Mouse (Mus musculus) A20 (cell line): Measurements from ENCODE around the gene Nyap2.

Experiments used
- DNase-seq: peaks from one replicate; pipeline ENCODE4 v3.0.0-alpha.2; 2011; ENCODE audit warnings: low read depth, low spot score

Nyap2 gene

GRCm38 (mm10) chr1:81076831-81077664 lies at the start of gene Nyap2:
TSS of gene Nyap2 (plus strand) at chr1:81076950.
- no peak for DNase-seq

GRCm38 (mm10) chr1:81042907-81043868 lies 33.6 kb upstream of the Nyap2 start:
- no peak for DNase-seq

GRCm38 (mm10) chr1:81058340-81058739 lies 18.4 kb upstream of the Nyap2 start:
- no peak for DNase-seq

GRCm38 (mm10) chr1:81058835-81059234 lies 17.9 kb upstream of the Nyap2 start:
- no peak for DNase-seq

GRCm38 (mm10) chr1:81062811-81063210 lies 13.9 kb upstream of the Nyap2 start:
- DNase-seq, result no peak

GRCm38 (mm10) chr1:81076259-81076658 lies 491 bp upstream of the Nyap2 start:
- DNase-seq, result no peak

- DNase-seq, result no peak
Observed at GRCm38 (mm10) chr1:81077665-81078314, 1.0 kb downstream of the Nyap2 start.

- no peak for DNase-seq
Observed at GRCm38 (mm10) chr1:81087485-81087884, 10.7 kb downstream of the Nyap2 start.

GRCm38 (mm10) chr1:81090400-81090799 lies 13.7 kb downstream of the Nyap2 start:
- no peak for DNase-seq

GRCm38 (mm10) chr1:81090979-81091378 lies 14.2 kb downstream of the Nyap2 start:
- no peak for DNase-seq

GRCm38 (mm10) chr1:81092056-81092455 lies 15.3 kb downstream of the Nyap2 start:
- DNase-seq, result no peak

GRCm38 (mm10) chr1:81092886-81093285 lies 16.1 kb downstream of the Nyap2 start:
- DNase-seq, result no peak

- DNase-seq, result no peak
Observed at GRCm38 (mm10) chr1:81098950-81099349, 22.2 kb downstream of the Nyap2 start.

- no peak for DNase-seq
Observed at GRCm38 (mm10) chr1:81101749-81102148, 25.0 kb downstream of the Nyap2 start.

- no peak for DNase-seq
Observed at GRCm38 (mm10) chr1:81119732-81120131, 43.0 kb downstream of the Nyap2 start.

GRCm38 (mm10) chr1:81132007-81132712 lies 55.4 kb downstream of the Nyap2 start:
- no peak for DNase-seq

GRCm38 (mm10) chr1:81143855-81144254 lies 67.1 kb downstream of the Nyap2 start:
- DNase-seq, result no peak

GRCm38 (mm10) chr1:81145576-81145975 lies 68.8 kb downstream of the Nyap2 start:
- DNase-seq, result no peak

- DNase-seq, result no peak
Observed at GRCm38 (mm10) chr1:81169245-81169644, 92.5 kb downstream of the Nyap2 start.

GRCm38 (mm10) chr1:81172703-81173102 lies 96.0 kb downstream of the Nyap2 start:
- no peak for DNase-seq

GRCm38 (mm10) chr1:81173303-81173702 lies 96.6 kb downstream of the Nyap2 start:
- DNase-seq, result no peak
